Mouse (Mus musculus) kidney, adult 2 months (tissue): ENCODE data around the gene Dpp4.

Experiments used
- CTCF ChIP-seq: fragments of 200-500 bp; conservative IDR thresholded peaks from 2 replicates; pipeline ENCODE4 v1.5.1; 2011; ENCODE audit warnings: low read depth, mild to moderate bottlenecking, control low read depth, low read length, moderate library complexity, mixed read lengths; ENCODE audit not compliant: insufficient read depth, insufficient read length
- POLR2A ChIP-seq: fragments of 200-500 bp; IDR thresholded peaks from one replicate; pipeline ENCODE4 v1.6.1; 2011; ENCODE audit warnings: low read depth, low read length, control low read depth

DNA sequence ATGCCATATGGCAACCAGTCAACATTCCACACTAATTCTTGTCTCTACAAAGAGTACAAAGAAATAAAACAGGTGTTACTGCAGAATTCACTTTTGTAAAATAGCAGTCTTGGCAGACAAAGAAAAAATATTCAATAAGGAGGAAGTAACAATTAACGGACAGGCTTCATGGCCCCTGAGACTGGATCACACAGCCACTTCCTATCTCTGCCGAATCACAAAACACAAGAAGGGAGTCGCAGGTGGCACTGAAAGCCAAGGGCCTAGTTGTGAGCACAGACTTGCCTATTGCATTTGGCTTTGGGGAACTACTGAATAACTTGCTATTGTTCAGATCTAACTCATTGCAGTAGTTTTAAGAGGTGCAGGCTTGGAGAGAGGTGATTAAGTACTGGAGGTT, 19.9 kb downstream of the Dpp4 start:
- TF ChIP-seq POLR2A (no peak), CTCF (no peak)
